In genomic region chr9:4308628-4309350, GRCm38 (mm10) we compare ENCODE assay signal across 7 mouse cellular contexts. TPM values are rescaled to one million over a fixed set of nuclear protein-coding genes. Genes with fewer than 3 reads are reported as not detected.
DNase-seq lines count a peak whose midpoint lies in the region; ATAC-seq and TF ChIP-seq lines count a peak whose summit lies in the region.

No protein-coding gene starts in this region.

- H3K4me1 ChIP-seq in spleen, adult 2 months (ENCODE audit: control insufficient read depth, insufficient read depth, insufficient read length) = no peaks in the 10 kb centered on the region
- peaks cover 17% of the 10 kb centered on the region for H3K4me1 ChIP-seq in embryonic facial prominence, embryonic 14.5 days (ENCODE audit: control insufficient read depth, insufficient read depth, low read length)
- peaks cover 8% of the 10 kb centered on the region; the same call in 1 of the 2 replicates for H3K4me1 ChIP-seq in intestine, postnatal 0 days (replicated peaks; ENCODE audit: control insufficient read depth, insufficient read depth, low read length)
- H3K4me1 ChIP-seq in neural tube, embryonic 12.5 days = peaks cover 12% of the 10 kb centered on the region

- peak overlapping the region; percentile 69 for H3K4me2 ChIP-seq in embryonic facial prominence, embryonic 14.5 days (ENCODE audit: low read depth, low read length)
- H3K4me2 ChIP-seq in intestine, postnatal 0 days (replicated peaks; ENCODE audit: low read depth) = peak overlapping the region; percentile 81
- H3K4me2 ChIP-seq in neural tube, embryonic 12.5 days (replicated peaks) = peak overlapping the region; percentile 73

- H3K27ac ChIP-seq in spleen, adult 2 months (ENCODE audit: insufficient read depth, low read length) = peak overlapping the region; percentile 73
- peak overlapping the region; percentile 79 for H3K27ac ChIP-seq in embryonic facial prominence, embryonic 14.5 days (replicated peaks; ENCODE audit: low read depth, low read length)
- peak overlapping the region; percentile 68 for H3K27ac ChIP-seq in intestine, postnatal 0 days (ENCODE audit: low read depth, low read length)
- H3K27ac ChIP-seq in neural tube, embryonic 12.5 days = no peak overlapping the region

- H3K9me3 ChIP-seq in embryonic facial prominence, embryonic 14.5 days (ENCODE audit: control insufficient read depth, low read length) = no peaks in the 10 kb centered on the region
- no peaks in the 10 kb centered on the region for H3K9me3 ChIP-seq in intestine, postnatal 0 days (ENCODE audit: control insufficient read depth)
- no peaks in the 10 kb centered on the region for H3K9me3 ChIP-seq in neural tube, embryonic 12.5 days

- H3K9ac ChIP-seq in embryonic facial prominence, embryonic 14.5 days (ENCODE audit: low read depth, low read length) = peak overlapping the region; percentile 82
- peak overlapping the region; percentile 81 for H3K9ac ChIP-seq in intestine, postnatal 0 days (ENCODE audit: low read depth, low read length)
- H3K9ac ChIP-seq in neural tube, embryonic 12.5 days = peak overlapping the region; percentile 62

- no peak for DNase-seq in spleen, adult 2 months (ENCODE audit: low read depth in 1 of 2, low spot score in 2 of 2)
- DNase-seq in spleen, adult 12 weeks (ENCODE audit: low spot score) = no peak
- DNase-seq in embryonic facial prominence, embryonic 14.5 days (ENCODE audit: low spot score) = peak; percentile 35
- no peak for DNase-seq in frontal cortex, postnatal 10 days (ENCODE audit: low spot score in 2 of 2)
- DNase-seq in cerebellum, adult 11-12 months = no peak

- peak overlapping the region; percentile 69 for H3K4me3 ChIP-seq in spleen, adult 2 months (ENCODE audit: extremely low read depth, insufficient read depth, insufficient read length)
- peak overlapping the region; percentile 78 for H3K4me3 ChIP-seq in embryonic facial prominence, embryonic 14.5 days (ENCODE audit: low read depth, low read length)
- H3K4me3 ChIP-seq in intestine, postnatal 0 days (ENCODE audit: low read depth, low read length) = peak overlapping the region; percentile 80
- peak overlapping the region; percentile 64 for H3K4me3 ChIP-seq in neural tube, embryonic 12.5 days

- H3K27me3 ChIP-seq in spleen, adult 2 months (ENCODE audit: control insufficient read depth, insufficient read depth, low read length) = no peaks in the 10 kb centered on the region
- no peaks in the 10 kb centered on the region for H3K27me3 ChIP-seq in embryonic facial prominence, embryonic 14.5 days (replicated peaks; ENCODE audit: control insufficient read depth, insufficient read depth, low read length)
- H3K27me3 ChIP-seq in intestine, postnatal 0 days (replicated peaks; ENCODE audit: control insufficient read depth, insufficient read depth, low read length) = no peaks in the 10 kb centered on the region
- no peaks in the 10 kb centered on the region for H3K27me3 ChIP-seq in neural tube, embryonic 12.5 days (replicated peaks)

- TF ChIP-seq POLR2A in spleen, adult 2 months (IDR thresholded peaks at IDR 0.05; ENCODE audit: low read depth, low read length) = no peak

- no peak for TF ChIP-seq CTCF in spleen, adult 2 months (IDR thresholded peaks at IDR 0.05; ENCODE audit: extremely low read depth, insufficient read depth, insufficient read length, insufficient replicate concordance)
- no peak for TF ChIP-seq CTCF in intestine, postnatal 0 days (IDR thresholded peaks at IDR 0.05; ENCODE audit: low read depth)

- no peaks in the 10 kb centered on the region for H3K36me3 ChIP-seq in spleen, adult 2 months (ENCODE audit: control insufficient read depth, insufficient read depth, low read length)
- H3K36me3 ChIP-seq in embryonic facial prominence, embryonic 14.5 days (ENCODE audit: control insufficient read depth, insufficient read depth, low read length) = no peaks in the 10 kb centered on the region
- H3K36me3 ChIP-seq in intestine, postnatal 0 days (ENCODE audit: control insufficient read depth, insufficient read depth) = no peaks in the 10 kb centered on the region
- no peaks in the 10 kb centered on the region for H3K36me3 ChIP-seq in neural tube, embryonic 12.5 days

- peak; percentile 39 for ATAC-seq in embryonic facial prominence, embryonic 14.5 days (ENCODE audit: low read depth)
- peak; percentile 56 for ATAC-seq in intestine, postnatal 0 days
- peak; percentile 69 for ATAC-seq in neural tube, embryonic 12.5 days (ENCODE audit: low FRiP score, low read depth)

- whole genome bisulfite sequencing in spleen, adult 2 months = under 1% methylated on average over 36 of the region's 36 CpGs
- WGBS in embryonic facial prominence, embryonic 14.5 days = under 1% methylated on average over 30 of the region's 36 CpGs
- WGBS in intestine, postnatal 0 days = under 1% methylated on average over 36 of the region's 36 CpGs
- whole genome bisulfite sequencing in neural tube, embryonic 12.5 days = under 1% methylated on average over 36 of the region's 36 CpGs

RNA-seq across cellular contexts. Expression of gene Aasdhppt, which starts 0.5 kb away (rescaled TPM):
- 1.3 and 1.4 TPM in 2 replicates for polyA plus RNA-seq in spleen, adult 2 months (2012; rRNA removed)
- 29.7 and 32.0 TPM in 2 replicates for polyA plus RNA-seq in embryonic facial prominence, embryonic 14.5 days (2014; fragmentation: Nextera tagmentation; extraction: Ambion mirVana)
- 17.4 and 19.1 TPM in 2 replicates for polyA plus RNA-seq in intestine, postnatal 0 days (2015; fragmentation: Nextera tagmentation; extraction: Ambion mirVana)
- polyA plus RNA-seq in neural tube, embryonic 12.5 days (2016; fragmentation: Nextera tagmentation; extraction: Ambion mirVana) = 29.0 and 30.4 TPM in 2 replicates

RNA-seq across cellular contexts. Expression of gene Kbtbd3, which starts 0.8 kb away (rescaled TPM):
- 0.08 TPM in 1 of 2 replicates, not detected in the other for polyA plus RNA-seq in spleen, adult 2 months (2012; rRNA removed)
- 6.6 and 6.8 TPM in 2 replicates for polyA plus RNA-seq in embryonic facial prominence, embryonic 14.5 days (2014; fragmentation: Nextera tagmentation; extraction: Ambion mirVana)
- polyA plus RNA-seq in intestine, postnatal 0 days (2015; fragmentation: Nextera tagmentation; extraction: Ambion mirVana) = 6.1 and 6.3 TPM in 2 replicates
- 9.6 and 10.1 TPM in 2 replicates for polyA plus RNA-seq in neural tube, embryonic 12.5 days (2016; fragmentation: Nextera tagmentation; extraction: Ambion mirVana)
